Mouse (Mus musculus): ENCODE results near the gene Dmwd.

DNA sequence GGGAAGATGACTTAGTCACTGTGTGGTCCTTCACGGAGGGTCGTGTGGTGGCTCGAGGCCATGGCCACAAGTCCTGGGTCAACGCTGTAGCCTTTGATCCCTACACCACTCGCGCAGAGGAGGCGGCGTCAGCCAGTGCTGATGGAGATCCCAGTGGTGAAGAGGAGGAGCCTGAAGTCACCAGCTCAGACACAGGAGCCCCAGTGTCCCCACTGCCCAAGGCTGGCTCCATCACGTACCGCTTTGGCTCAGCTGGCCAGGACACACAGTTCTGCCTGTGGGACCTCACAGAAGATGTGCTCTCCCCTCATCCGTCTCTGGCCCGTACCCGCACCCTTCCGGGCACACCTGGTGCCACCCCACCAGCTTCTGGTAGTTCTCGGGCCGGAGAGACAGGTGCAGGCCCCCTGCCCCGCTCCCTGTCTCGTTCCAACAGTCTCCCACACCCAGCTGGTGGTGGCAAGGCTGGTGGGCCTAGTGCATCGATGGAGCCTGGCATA is 4.5 kb downstream of the Dmwd start:
- TF ChIP-seq CTCF (conservative IDR thresholded peaks at IDR 0.05; ENCODE audit: low read length) = no peak
- TF ChIP-seq POU5F1 (IDR thresholded peaks at IDR 0.05; ENCODE audit: borderline replicate concordance, low read length) = no peak
- no peak for TF ChIP-seq NANOG (IDR thresholded peaks at IDR 0.05; ENCODE audit: borderline replicate concordance, low read length)
